Mouse (Mus musculus) MEL (cell line): ENCODE measurements around the gene Boc.

ENCODE experiments used
- BHLHE40 ChIP-seq: IDR thresholded peaks from 2 replicates; pipeline ENCODE4 v1.6.1; 2012; ENCODE audit warnings: low read depth, mild to moderate bottlenecking, inconsistent platforms, low read length, improper control_type of control experiment, borderline replicate concordance
- CHD2 ChIP-seq: IDR thresholded peaks from 2 replicates; pipeline ENCODE4 v1.6.1; 2011; ENCODE audit warnings: low read length, improper control_type of control experiment
- E2F4 ChIP-seq: IDR thresholded peaks from 2 replicates; pipeline ENCODE4 v1.6.1; 2011; ENCODE audit warnings: low read depth, low read length, improper control_type of control experiment, borderline replicate concordance
- EP300 ChIP-seq, 2 experiments: IDR thresholded peaks; 2 replicates each; pipeline ENCODE4 v1.6.1; 2011; ENCODE audit warnings: improper control_type of control experiment in 2 of 2, low read length in 2 of 2, low read depth in 1 of 2, mild to moderate bottlenecking in 1 of 2
- MAFK ChIP-seq: IDR thresholded peaks from 2 replicates; pipeline ENCODE4 v1.6.1; 2011; ENCODE audit warnings: low read depth, mild to moderate bottlenecking, low read length, improper control_type of control experiment, borderline replicate concordance
- POLR2A ChIP-seq, 2 experiments: IDR thresholded peaks; 2 replicates each; pipeline ENCODE4 v1.6.1; 2011 to 2012; ENCODE audit warnings: low read length in 2 of 2, mild to moderate bottlenecking in 2 of 2, control low read depth in 1 of 2, improper control_type of control experiment in 1 of 2, low read depth in 1 of 2, moderate library complexity in 1 of 2; ENCODE audit not compliant: control insufficient read depth in 1 of 2, insufficient read depth in 1 of 2, poor library complexity in 1 of 2
- TAL1 ChIP-seq: IDR thresholded peaks from 2 replicates; pipeline ENCODE4 v1.6.1; 2012; ENCODE audit warnings: mild to moderate bottlenecking, inconsistent platforms, low read length, moderate library complexity, mixed read lengths

GRCm38 (mm10) chr16:44552036-44552435, 6.7 kb downstream of the Boc start:
- no peak for TF ChIP-seq POLR2A (IDR thresholded peaks at IDR 0.05; ENCODE audit: control insufficient read depth in 1 of 2, insufficient read depth in 1 of 2, low read depth in 1 of 2, low read length in 2 of 2, poor library complexity in 1 of 2)
- TF ChIP-seq CHD2: no peak
- TF ChIP-seq TAL1: no peak
- TF ChIP-seq EP300 (IDR thresholded peaks at IDR 0.05; ENCODE audit: low read depth in 1 of 2, low read length in 2 of 2): no peak
- no peak for TF ChIP-seq BHLHE40
- TF ChIP-seq MAFK: no peak
- TF ChIP-seq E2F4: no peak
